Mouse (Mus musculus) MEL (cell line): ENCODE data around the gene Lamb3. TPM values are rescaled to one million over a fixed set of nuclear protein-coding genes. Genes with fewer than 3 reads are reported as not detected.

ENCODE experiments used
- DNase-seq: peaks from one replicate; pipeline ENCODE4 v3.0.0; 2011; ENCODE audit warnings: low read depth, low spot score
- H3K27ac ChIP-seq: 2 replicates; pipeline ENCODE4 v1.5.1; 2012; ENCODE audit warnings: low read depth, mild to moderate bottlenecking, control low read depth, low read length, moderate library complexity; ENCODE audit not compliant: control insufficient read depth
- H3K27me3 ChIP-seq, 2 experiments: fragments of 150-350 bp in 1 of 2; sonication (generic) in 1 of 2; 2 replicates each; pipeline ENCODE4 v1.6.1; 2012; ENCODE audit warnings: low read length in 2 of 2, mild to moderate bottlenecking in 2 of 2, improper control_type of control experiment in 1 of 2, moderate library complexity in 1 of 2; ENCODE audit not compliant: insufficient read depth in 2 of 2, control insufficient read depth in 1 of 2
- H3K36me3 ChIP-seq, 2 experiments: 2 replicates each; pipeline ENCODE4 v1.6.1; 2012 to 2014; ENCODE audit warnings: low read length in 2 of 2, improper control_type of control experiment in 1 of 2, inconsistent platforms in 1 of 2, mild to moderate bottlenecking in 1 of 2; ENCODE audit not compliant: insufficient read depth in 2 of 2, control insufficient read depth in 1 of 2
- H3K4me1 ChIP-seq, 2 experiments: fragments of 150-350 bp in 1 of 2; sonication (generic) in 1 of 2; 2 replicates each; pipeline ENCODE4 v1.6.1; 2012; ENCODE audit warnings: low read length in 2 of 2, improper control_type of control experiment in 1 of 2, mild to moderate bottlenecking in 1 of 2; ENCODE audit not compliant: insufficient read depth in 2 of 2, control insufficient read depth in 1 of 2
- H3K4me3 ChIP-seq, 2 experiments: fragments of 150-350 bp in 1 of 2; sonication (generic) in 1 of 2; 2 replicates each; pipeline ENCODE4 v1.5.1; 2012; ENCODE audit warnings: low read depth in 2 of 2, low read length in 2 of 2, mild to moderate bottlenecking in 2 of 2, moderate library complexity in 2 of 2, control low read depth in 1 of 2, improper control_type of control experiment in 1 of 2; ENCODE audit not compliant: control insufficient read depth in 1 of 2, insufficient read depth in 1 of 2
- H3K79me2 ChIP-seq: 2 replicates; pipeline ENCODE4 v1.6.1; 2012; ENCODE audit warnings: mild to moderate bottlenecking, low read length, moderate library complexity; ENCODE audit not compliant: control insufficient read depth, poor library complexity, insufficient read depth
- H3K9ac ChIP-seq: 2 replicates; pipeline ENCODE4 v1.6.1; 2012; ENCODE audit warnings: low read depth, mild to moderate bottlenecking, control low read depth, low read length, moderate library complexity; ENCODE audit not compliant: control insufficient read depth, poor library complexity, severe bottlenecking
- H3K9me3 ChIP-seq: fragments of 150-350 bp; sonication (generic); replicated peaks from 2 replicates; pipeline ENCODE4 v1.6.1; 2012; ENCODE audit warnings: mild to moderate bottlenecking, low read length, improper control_type of control experiment, moderate library complexity; ENCODE audit not compliant: insufficient read depth
- BHLHE40 ChIP-seq: IDR thresholded peaks from 2 replicates; pipeline ENCODE4 v1.6.1; 2012; ENCODE audit warnings: low read depth, mild to moderate bottlenecking, inconsistent platforms, low read length, improper control_type of control experiment, borderline replicate concordance
- E2F4 ChIP-seq: IDR thresholded peaks from 2 replicates; pipeline ENCODE4 v1.6.1; 2011; ENCODE audit warnings: low read depth, low read length, improper control_type of control experiment, borderline replicate concordance
- EP300 ChIP-seq, 2 experiments: IDR thresholded peaks; 2 replicates each; pipeline ENCODE4 v1.6.1; 2011; ENCODE audit warnings: improper control_type of control experiment in 2 of 2, low read length in 2 of 2, low read depth in 1 of 2, mild to moderate bottlenecking in 1 of 2
- GATA1 ChIP-seq: IDR thresholded peaks from 2 replicates; pipeline ENCODE4 v1.6.1; 2011; ENCODE audit warnings: low read depth, low read length, improper control_type of control experiment
- HCFC1 ChIP-seq: IDR thresholded peaks from 2 replicates; pipeline ENCODE4 v1.6.1; 2012; ENCODE audit warnings: low read depth, mild to moderate bottlenecking, inconsistent platforms, low read length, improper control_type of control experiment, moderate library complexity
- KAT2A ChIP-seq: conservative IDR thresholded peaks from 2 replicates; pipeline ENCODE4 v1.6.1; 2012; ENCODE audit warnings: low read depth, low read length, improper control_type of control experiment, inconsistent platforms
- MAFK ChIP-seq: IDR thresholded peaks from 2 replicates; pipeline ENCODE4 v1.6.1; 2011; ENCODE audit warnings: low read depth, mild to moderate bottlenecking, low read length, improper control_type of control experiment, borderline replicate concordance
- MEF2A ChIP-seq: IDR thresholded peaks from 2 replicates; pipeline ENCODE4 v1.6.1; 2014; ENCODE audit warnings: low read depth, mild to moderate bottlenecking, inconsistent platforms, low read length, improper control_type of control experiment; ENCODE audit not compliant: poor library complexity, insufficient replicate concordance, severe bottlenecking; ENCODE audit errors: extremely low read depth
- NELFE ChIP-seq: IDR thresholded peaks from 2 replicates; pipeline ENCODE4 v1.6.1; 2011; ENCODE audit warnings: low read depth, low read length, improper control_type of control experiment
- POLR2A ChIP-seq, 2 experiments: IDR thresholded peaks; 2 replicates each; pipeline ENCODE4 v1.6.1; 2011 to 2012; ENCODE audit warnings: low read length in 2 of 2, mild to moderate bottlenecking in 2 of 2, control low read depth in 1 of 2, improper control_type of control experiment in 1 of 2, low read depth in 1 of 2, moderate library complexity in 1 of 2; ENCODE audit not compliant: control insufficient read depth in 1 of 2, insufficient read depth in 1 of 2, poor library complexity in 1 of 2
- RCOR1 ChIP-seq: IDR thresholded peaks from 2 replicates; pipeline ENCODE4 v1.6.1; 2012; ENCODE audit warnings: low read depth, mild to moderate bottlenecking, inconsistent platforms, low read length, improper control_type of control experiment
- TAL1 ChIP-seq: IDR thresholded peaks from 2 replicates; pipeline ENCODE4 v1.6.1; 2012; ENCODE audit warnings: mild to moderate bottlenecking, inconsistent platforms, low read length, moderate library complexity, mixed read lengths
- UBTF ChIP-seq: IDR thresholded peaks from 2 replicates; pipeline ENCODE4 v1.6.1; 2012; ENCODE audit warnings: low read depth, mild to moderate bottlenecking, inconsistent platforms, low read length, improper control_type of control experiment, moderate library complexity, borderline replicate concordance; ENCODE audit not compliant: insufficient read depth
- USF1 ChIP-seq: IDR thresholded peaks from 2 replicates; pipeline ENCODE4 v1.6.1; 2014; ENCODE audit warnings: low read depth, mild to moderate bottlenecking, inconsistent platforms, low read length, improper control_type of control experiment, moderate library complexity
- ZMIZ1 ChIP-seq: IDR thresholded peaks from 2 replicates; pipeline ENCODE4 v1.6.1; 2012; ENCODE audit warnings: low read depth, mild to moderate bottlenecking, inconsistent platforms, low read length, improper control_type of control experiment, moderate library complexity
- ZNF384 ChIP-seq: IDR thresholded peaks from 2 replicates; pipeline ENCODE4 v1.6.1; 2012; ENCODE audit warnings: low read depth, mild to moderate bottlenecking, inconsistent platforms, low read length, improper control_type of control experiment
- polyA plus RNA-seq, 2 experiments: library from polyadenylated mRNA; stranded (reverse) in 1 of 2; unstranded in 1 of 2; fragments of >175 nt in 1 of 2; fragments of >200 nt in 1 of 2; gene quantifications; 2 replicates each; pipeline versions ENCODE4 v1.2.1 to v1.2.4; 2012; ENCODE audit warnings: low replicate concordance in 2 of 2, low read depth in 1 of 2; ENCODE audit not compliant: insufficient read length in 2 of 2, insufficient read depth in 1 of 2, missing spikeins in 1 of 2
- total RNA-seq: library from RNA; depleted of rRNA; stranded (reverse); fragments of 300-350 nt; gene quantifications from 2 replicates; pipeline ENCODE4 v1.2.3, GENCODE M21; 2012

The Lamb3 gene
- total and polyA plus RNA-seq, 3 experiments, result 0.03 to 0.35 TPM; not detected in 1

DNA sequence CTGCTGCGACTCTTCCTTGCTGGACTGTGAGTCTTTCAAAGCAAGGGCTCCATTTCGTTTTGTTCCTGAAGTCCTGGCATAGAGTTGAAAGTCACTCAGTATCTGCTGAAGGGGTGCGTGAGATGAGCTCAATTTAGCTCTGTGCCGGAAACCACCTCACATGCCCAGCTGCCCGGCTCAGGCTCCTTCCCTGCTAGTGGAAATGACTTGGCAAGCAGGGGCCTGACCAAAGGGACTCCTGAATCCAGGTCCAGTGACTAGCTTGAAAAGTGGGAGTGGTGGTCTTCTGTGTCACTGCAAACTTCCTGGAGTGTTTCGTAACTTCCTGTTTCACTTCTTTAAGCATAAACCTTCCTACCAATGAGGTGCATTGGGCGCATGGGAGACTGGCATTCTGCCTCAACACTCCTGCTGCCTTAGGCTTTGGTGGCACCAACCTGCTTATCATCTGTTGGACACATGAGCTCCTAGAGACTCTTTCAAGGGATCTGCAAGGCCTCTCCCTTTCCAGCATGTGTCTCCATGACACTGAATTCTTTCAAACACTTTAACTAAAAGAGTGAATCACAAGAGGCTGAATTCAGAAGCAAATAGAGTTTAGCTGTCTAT, 15.7 kb upstream of the Lamb3 start:
- H3K9ac ChIP-seq, result no peak overlapping the region
- no peaks in the 10 kb centered on the region for H3K9me3 ChIP-seq
- no peaks in the 10 kb centered on the region for H3K4me1 ChIP-seq
- no peaks in the 10 kb centered on the region for H3K36me3 ChIP-seq
- H3K27ac ChIP-seq, result no peak overlapping the region
- DNase-seq, result no peak
- TF ChIP-seq EP300 (IDR thresholded peaks at IDR 0.05; ENCODE audit: low read depth in 1 of 2, low read length in 2 of 2) (no peak), ZMIZ1 (no peak), MAFK (no peak)
- no peaks in the 10 kb centered on the region for H3K27me3 ChIP-seq
- no peaks in the 10 kb centered on the region for H3K79me2 ChIP-seq
- no peak overlapping the region for H3K4me3 ChIP-seq

DNA sequence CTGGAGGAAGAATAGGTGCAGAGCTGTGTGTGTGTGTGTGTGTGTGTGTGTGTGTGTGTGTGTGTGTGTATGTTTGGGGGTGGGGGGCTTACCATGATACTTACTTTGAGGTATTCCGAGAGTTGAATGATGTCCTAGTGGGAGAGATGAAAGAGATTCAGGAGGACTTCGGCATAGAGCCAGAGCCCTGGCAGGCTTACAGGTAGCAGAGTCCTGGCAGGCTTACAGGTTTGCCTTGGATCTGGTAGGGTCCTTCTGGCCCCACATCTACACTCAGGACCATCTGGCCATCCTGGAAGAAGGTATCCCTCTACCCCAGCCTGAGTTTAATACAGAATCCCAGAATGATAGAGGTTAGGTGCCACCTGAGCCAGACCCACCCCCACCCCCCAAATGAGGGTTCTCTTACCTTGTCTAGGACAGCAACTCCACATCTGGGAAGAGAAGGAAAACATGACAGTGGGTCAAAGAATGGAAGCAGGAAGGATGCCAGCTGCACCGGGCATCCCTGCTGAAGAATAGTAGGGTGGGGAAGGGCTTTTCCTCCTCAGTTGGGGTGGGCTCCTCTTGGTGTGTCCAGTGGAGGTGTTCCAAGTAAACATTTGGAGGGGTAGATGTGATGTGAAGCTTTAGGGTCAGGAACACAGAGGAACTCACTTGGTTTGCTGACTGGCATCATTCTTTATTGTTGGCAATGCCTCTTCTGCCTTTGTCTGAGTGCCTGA, 12.9 kb upstream of the Lamb3 start:
- peaks cover 0 to 8% of the 10 kb centered on the region in 2 experiments; a peak in 1 of 4 replicates for H3K36me3 ChIP-seq
- no peak overlapping the region for H3K27ac ChIP-seq
- DNase-seq, result no peak
- H3K27me3 ChIP-seq, result no peaks in the 10 kb centered on the region
- no peaks in the 10 kb centered on the region for H3K9me3 ChIP-seq
- TF ChIP-seq KAT2A (no peak), NELFE (no peak), EP300 (IDR thresholded peaks at IDR 0.05; ENCODE audit: low read depth in 1 of 2, low read length in 2 of 2) (no peak), RCOR1 (no peak), ZNF384 (no peak), E2F4 (no peak), POLR2A (IDR thresholded peaks at IDR 0.05; ENCODE audit: control insufficient read depth in 1 of 2, insufficient read depth in 1 of 2, low read depth in 1 of 2, low read length in 2 of 2, poor library complexity in 1 of 2) (no peak), ZMIZ1 (no peak), MAFK (no peak), USF1 (no peak), TAL1 (no peak), GATA1 (no peak), HCFC1 (no peak), BHLHE40 (no peak), MEF2A (no peak), UBTF (no peak)
- TF ChIP-seq, all 39 proteins: peak for 0
- peaks cover 0 to 11% of the 10 kb centered on the region in 2 experiments; a peak in 3 of 4 replicates for H3K4me1 ChIP-seq
- H3K9ac ChIP-seq, result no peak overlapping the region
- no peaks in the 10 kb centered on the region for H3K79me2 ChIP-seq
- H3K4me3 ChIP-seq, result no peak overlapping the region
